ENCODE assay signal across 8 mouse cellular contexts in the genomic region with DNA sequence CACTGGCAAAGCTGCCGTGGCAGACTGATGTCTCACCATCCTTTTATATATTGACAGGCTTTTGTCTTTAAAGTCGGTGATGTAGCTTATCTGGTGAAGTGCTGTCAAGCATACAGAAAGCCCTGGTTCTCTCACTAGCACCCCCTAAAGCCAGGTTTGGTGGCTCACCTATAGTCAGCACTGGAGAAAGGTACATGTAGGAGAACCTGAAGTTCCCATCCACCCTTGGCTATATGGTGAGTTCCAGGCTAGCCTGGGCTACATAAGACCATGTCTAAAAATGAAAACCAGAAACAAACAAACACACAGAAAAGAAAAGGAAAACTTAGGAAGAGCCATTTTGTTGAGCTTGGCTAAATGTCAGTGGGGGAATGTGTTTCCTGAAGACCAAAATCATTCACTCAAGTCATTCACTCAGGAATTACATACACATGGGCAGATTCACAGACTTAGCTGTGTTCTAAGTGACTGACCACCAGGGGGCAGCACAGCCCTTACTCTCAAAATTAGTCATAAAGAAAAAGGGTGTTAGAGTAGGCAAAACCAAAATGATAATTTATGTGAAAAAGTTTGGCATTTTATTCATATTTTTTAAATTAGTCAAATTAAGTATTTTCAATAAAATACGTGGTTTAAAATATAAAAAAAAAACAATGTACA. TPM values are rescaled to one million over a fixed set of nuclear protein-coding genes. Genes with fewer than 3 reads are reported as not detected.
DNase-seq lines count a peak whose midpoint lies in the region; ATAC-seq and TF ChIP-seq lines count a peak whose summit lies in the region.
"Had no signal": no experiment of that assay in that cellular context is flagged by ENCODE, and none has a peak within 500 bp of the region (broad histone marks: within the 10 kb centered on the region; RNA-seq: fewer than 3 reads in every experiment).

No protein-coding gene starts in this region.

- WGBS in forebrain, postnatal 0 days, result 65% methylated on average over 3 of the region's 3 CpGs
- 67% methylated on average over 3 of the region's 3 CpGs for WGBS in midbrain, embryonic 12.5 days

- no peak overlapping the region for H3K4me2 ChIP-seq in forebrain, postnatal 0 days (ENCODE audit: low read depth)
- no peak overlapping the region for H3K4me2 ChIP-seq in midbrain, embryonic 12.5 days (replicated peaks)
- H3K4me2 ChIP-seq: liver, embryonic 15.5 days had no signal

- H3K9me3 ChIP-seq in forebrain, postnatal 0 days (ENCODE audit: low read length), result no peaks in the 10 kb centered on the region
- no peaks in the 10 kb centered on the region for H3K9me3 ChIP-seq in midbrain, embryonic 12.5 days
- H3K9me3 ChIP-seq: liver, embryonic 15.5 days had no signal

- no peak overlapping the region for H3K27ac ChIP-seq in forebrain, postnatal 0 days (ENCODE audit: low read depth, low read length)
- H3K27ac ChIP-seq in midbrain, embryonic 12.5 days (replicated peaks), result no peak overlapping the region
- H3K27ac ChIP-seq: liver, embryonic 15.5 days had no signal

- H3K36me3 ChIP-seq in forebrain, postnatal 0 days (ENCODE audit: insufficient read depth), result peaks cover 13% of the 10 kb centered on the region
- H3K36me3 ChIP-seq in midbrain, embryonic 12.5 days, result peaks cover 25% of the 10 kb centered on the region

- DNase-seq in R1 (ENCODE audit: low read depth, low spot score), result peak; percentile 81
- peak; percentile 67 to 73 for DNase-seq in cerebellum, adult 18-20 months
- DNase-seq in forebrain, postnatal 0 days, result peak; percentile 87
- peak; percentile 62 for DNase-seq in hindlimb bud, embryonic 11.5 days (ENCODE audit: extremely low spot score, low read depth, low spot score)
- peak; percentile 24 to 42 for DNase-seq in left cerebral cortex, adult 8-10 months (ENCODE audit: low spot score in 2 of 2)
- peak; percentile 48 for DNase-seq in skeletal muscle tissue, adult 2 months (ENCODE audit: low read depth, low spot score)

- TF ChIP-seq CTCF in forebrain, postnatal 0 days (IDR thresholded peaks at IDR 0.05; ENCODE audit: low read depth), result peak; percentile 82

- H3K9ac ChIP-seq in forebrain, postnatal 0 days, result no peak overlapping the region
- H3K9ac ChIP-seq in midbrain, embryonic 12.5 days (replicated peaks), result no peak overlapping the region
- H3K9ac ChIP-seq: liver, embryonic 15.5 days had no signal

- no peak overlapping the region for H3K4me3 ChIP-seq in forebrain, postnatal 0 days (ENCODE audit: low read depth, low read length)
- H3K4me3 ChIP-seq in midbrain, embryonic 12.5 days, result no peak overlapping the region
- H3K4me3 ChIP-seq: liver, embryonic 15.5 days had no signal

- peak; percentile 83 for ATAC-seq in forebrain, postnatal 0 days
- peak; percentile 77 for ATAC-seq in midbrain, embryonic 12.5 days (ENCODE audit: low FRiP score, low read depth)

- H3K27me3 ChIP-seq in forebrain, postnatal 0 days (ENCODE audit: insufficient read depth, low read length), result no peaks in the 10 kb centered on the region
- H3K27me3 ChIP-seq in midbrain, embryonic 12.5 days, result no peaks in the 10 kb centered on the region
- H3K27me3 ChIP-seq: liver, embryonic 15.5 days had no signal

- no peaks in the 10 kb centered on the region for H3K4me1 ChIP-seq in forebrain, postnatal 0 days (ENCODE audit: insufficient read depth)
- no peaks in the 10 kb centered on the region for H3K4me1 ChIP-seq in midbrain, embryonic 12.5 days
- H3K4me1 ChIP-seq: liver, embryonic 15.5 days had no signal

RNA-seq across cellular contexts. Expression of a gene that starts 10.1 kb away (rescaled TPM):
- total RNA-seq in forebrain, postnatal 0 days (2014; rRNA removed), result 8.6 and 10.6 TPM in 2 replicates
- polyA plus RNA-seq in forebrain, postnatal 0 days (2015; fragmentation: Nextera tagmentation; extraction: Ambion mirVana), result 1.1 and 1.8 TPM in 2 replicates
- 1 to 10 TPM; 4.7 to 7.3 (median 5.8) TPM for total RNA-seq in left cerebral cortex, adult 8-10 months (2022)
- polyA plus RNA-seq in midbrain, embryonic 12.5 days (2016; fragmentation: Nextera tagmentation; extraction: Ambion mirVana), result 12.6 and 13.0 TPM in 2 replicates

RNA-seq across cellular contexts. Expression of a gene that starts 47.5 kb away (rescaled TPM):
- total RNA-seq in forebrain, postnatal 0 days (2014; rRNA removed), result 0.05 TPM in 1 of 2 replicates, not detected in the other
- 0.07 TPM in 1 of 2 replicates, not detected in the other for polyA plus RNA-seq in forebrain, postnatal 0 days (2015; fragmentation: Nextera tagmentation; extraction: Ambion mirVana)
- under 1 TPM in 1 of 4 experiments, not detected in 3; 0.12 TPM for total RNA-seq in left cerebral cortex, adult 8-10 months (2022)
- polyA plus RNA-seq in midbrain, embryonic 12.5 days (2016; fragmentation: Nextera tagmentation; extraction: Ambion mirVana), result 0.10 TPM in 2 replicates

Comparison
In these comparisons a context has a peak if more than half of its experiments do, and no peak if none do; other contexts are left out.
1. DNase-seq: peak in every context shown above with its lines; median percentile 87 in forebrain, postnatal 0 days; 81 in R1; 70 in cerebellum, adult 18-20 months; 62 in hindlimb bud, embryonic 11.5 days; 48 in skeletal muscle tissue, adult 2 months; 33 in left cerebral cortex, adult 8-10 months.